Mouse (Mus musculus): ENCODE results near the gene Hba-a2. TPM values are rescaled to one million over a fixed set of nuclear protein-coding genes. Genes with fewer than 3 reads are reported as not detected.

Hba-a2 gene
- total RNA-seq, 4 experiments from 2014 or later: 528 to 1,532 (median 627) TPM

DNA sequence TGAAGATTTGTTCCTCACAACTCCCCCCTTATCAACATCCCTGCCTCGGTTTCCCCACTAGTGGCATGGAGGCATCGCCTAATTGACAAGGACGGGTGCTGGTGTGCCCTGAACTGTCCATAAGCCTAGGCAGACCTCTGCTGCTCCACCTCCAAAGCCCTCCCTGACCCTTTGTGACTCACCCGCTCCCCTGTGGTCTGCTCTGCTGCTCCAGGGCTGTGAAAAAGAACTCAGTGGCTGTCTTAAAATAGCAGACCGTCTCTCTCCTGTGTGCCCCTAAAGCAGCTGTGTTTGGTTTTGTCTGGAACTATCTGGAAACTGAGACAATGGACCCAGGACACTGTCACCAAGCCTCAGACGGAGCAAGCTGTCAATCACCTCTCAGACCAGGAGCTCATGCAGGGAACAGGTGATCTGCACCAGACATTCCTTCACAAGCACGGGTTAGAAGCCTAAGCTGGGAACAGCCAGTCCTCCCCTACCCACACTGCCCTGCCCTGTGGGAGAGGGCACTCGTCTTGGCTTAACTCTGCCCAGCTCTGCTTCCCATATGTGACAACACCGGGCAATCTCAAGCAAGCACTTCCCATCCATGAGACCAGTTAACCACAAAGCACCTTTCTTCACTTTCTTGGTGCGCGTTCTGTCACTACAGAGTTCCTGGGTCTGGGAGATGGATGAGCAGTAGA lies 24.4 kb downstream of the Hba-a2 start:
- no peak for DNase-seq

DNA sequence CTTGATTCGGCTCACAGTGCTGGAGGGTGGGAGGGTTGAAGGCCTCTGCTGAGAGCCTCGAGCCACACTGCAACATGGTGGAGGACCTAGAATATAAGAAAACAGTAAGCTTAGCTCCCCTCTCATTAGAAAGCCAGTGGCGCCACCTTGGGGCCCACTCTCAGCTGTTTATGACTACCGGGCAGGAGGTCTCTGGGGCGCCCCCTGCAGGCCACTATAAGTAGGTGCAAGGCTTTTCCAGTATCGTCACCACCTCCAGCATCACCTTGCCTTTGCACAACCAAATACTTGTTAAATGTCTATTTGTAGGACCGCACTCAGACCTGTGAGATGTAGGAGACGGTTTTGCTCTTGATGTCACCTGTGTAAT lies 24.9 kb downstream of the Hba-a2 start:
- DNase-seq: peak; percentile 42

DNA sequence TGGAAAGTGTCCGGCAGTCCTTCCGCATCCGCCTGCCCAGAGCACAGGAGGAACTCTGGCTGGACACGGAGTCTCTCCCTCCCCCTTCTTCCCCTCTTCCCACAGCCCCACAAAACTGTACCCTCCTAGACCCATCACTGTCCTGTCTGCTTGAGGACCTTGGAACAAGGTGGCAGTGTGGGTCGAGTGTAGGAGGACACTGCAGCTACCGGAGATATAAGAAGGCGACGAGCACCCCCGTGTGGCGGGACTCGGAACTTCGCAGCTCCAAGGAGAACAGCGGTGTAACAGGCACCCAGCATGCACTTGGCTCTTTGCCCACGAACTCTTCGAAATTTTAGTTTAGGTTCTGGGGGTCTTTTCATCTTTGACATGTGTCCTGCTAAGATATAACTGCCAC lies 28.3 kb downstream of the Hba-a2 start:
- DNase-seq: peak; percentile 73

DNA sequence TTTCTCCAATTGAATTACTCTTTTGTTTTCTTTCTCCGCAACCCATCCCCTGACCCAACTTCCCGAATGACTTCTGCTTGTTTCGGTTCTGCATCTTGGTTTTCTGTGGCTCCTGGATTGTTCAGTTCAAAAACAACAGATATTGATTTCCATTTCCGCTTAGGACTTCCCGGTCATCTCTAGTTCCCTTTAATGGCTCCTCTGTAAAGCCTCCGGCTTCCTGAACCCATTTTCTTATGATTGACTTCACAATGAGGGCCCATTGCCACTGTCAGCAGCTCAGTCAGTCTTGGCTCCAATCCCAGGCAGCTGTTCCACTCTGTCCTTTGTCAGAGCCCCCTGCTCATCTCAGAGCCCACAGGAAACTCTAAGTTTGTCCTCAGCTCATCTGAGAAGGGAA lies 34.8 kb downstream of the Hba-a2 start:
- DNase-seq: no peak

DNA sequence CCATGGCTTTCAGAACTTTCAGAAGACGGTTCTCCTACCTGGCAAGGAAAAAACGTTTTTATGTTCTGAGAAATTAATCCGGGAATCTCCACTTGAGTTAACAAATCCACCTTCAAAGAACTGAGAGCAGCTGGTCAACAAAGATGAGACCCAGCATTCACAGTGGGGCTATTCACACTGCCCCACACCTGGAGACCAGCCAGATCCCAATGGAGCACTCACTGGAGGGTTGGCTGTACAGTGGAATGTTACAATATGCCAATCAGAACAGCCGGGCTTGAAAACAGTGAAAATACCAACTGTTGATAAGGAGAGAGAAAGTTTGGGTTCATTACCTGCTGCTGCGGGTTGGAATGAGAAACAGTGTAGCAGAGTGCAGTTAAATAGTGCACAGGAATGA lies 35.6 kb downstream of the Hba-a2 start:
- DNase-seq: no peak

DNA sequence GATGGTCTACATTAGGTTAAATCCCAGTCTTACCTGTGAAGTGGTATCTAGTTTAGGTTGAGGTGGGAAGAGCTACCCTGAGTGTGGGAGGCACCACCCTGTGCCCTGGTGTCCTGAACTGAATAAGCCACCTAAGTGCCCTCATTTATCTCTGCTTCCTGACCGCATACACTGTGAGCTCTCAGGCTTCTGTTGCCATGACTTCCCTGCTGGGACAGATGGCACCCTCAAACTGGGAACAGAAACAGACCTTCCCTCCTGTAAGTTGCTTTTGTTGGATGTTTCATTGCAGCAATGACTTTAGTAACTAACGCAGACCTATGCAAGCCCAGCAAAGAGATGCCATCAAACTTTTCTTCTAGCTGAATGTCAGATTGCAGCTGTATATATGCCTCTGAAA lies 36.9 kb downstream of the Hba-a2 start:
- DNase-seq: no peak

DNA sequence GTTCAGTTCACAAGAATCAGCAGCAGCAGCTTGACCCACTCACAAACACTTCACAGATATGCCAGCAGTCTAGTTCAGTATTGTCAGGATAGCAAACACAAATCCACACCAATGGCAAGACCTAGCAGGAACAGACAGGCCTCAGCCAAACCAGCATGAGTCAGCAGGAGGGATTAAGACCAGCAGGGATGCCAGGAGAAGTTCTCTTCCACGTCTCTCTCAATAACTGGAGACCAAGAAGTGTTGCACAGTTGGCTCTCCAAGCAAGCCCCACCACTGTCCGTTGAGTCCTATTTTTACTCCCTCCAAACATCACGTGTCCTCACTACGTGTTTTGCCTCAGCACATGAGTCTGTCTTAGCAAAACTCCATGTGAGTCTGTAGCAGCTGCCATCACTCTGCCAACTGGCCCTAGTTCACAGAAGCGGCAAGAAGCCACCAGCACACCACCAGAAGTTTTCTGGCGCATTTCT lies 40.2 kb downstream of the Hba-a2 start:
- DNase-seq: no peak

DNA sequence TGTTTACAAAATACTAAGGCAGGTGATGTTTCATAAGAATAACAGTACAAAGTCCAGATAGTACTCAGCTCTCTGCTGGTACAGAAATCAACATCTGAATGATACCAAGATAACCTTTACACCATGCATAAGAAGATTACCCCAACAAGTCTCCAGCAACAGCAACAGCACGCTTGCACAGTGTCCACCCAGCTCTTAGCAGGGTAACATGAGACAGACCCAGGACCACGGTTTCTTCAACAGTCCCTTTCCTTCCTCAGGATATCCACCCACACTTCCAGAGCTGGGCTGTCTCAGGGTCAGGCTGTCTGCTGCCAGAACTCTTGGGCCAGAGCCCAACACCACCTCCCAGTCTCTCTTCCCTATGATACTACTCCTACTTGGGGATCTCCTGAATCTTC lies 42.8 kb downstream of the Hba-a2 start:
- DNase-seq: no peak

DNA sequence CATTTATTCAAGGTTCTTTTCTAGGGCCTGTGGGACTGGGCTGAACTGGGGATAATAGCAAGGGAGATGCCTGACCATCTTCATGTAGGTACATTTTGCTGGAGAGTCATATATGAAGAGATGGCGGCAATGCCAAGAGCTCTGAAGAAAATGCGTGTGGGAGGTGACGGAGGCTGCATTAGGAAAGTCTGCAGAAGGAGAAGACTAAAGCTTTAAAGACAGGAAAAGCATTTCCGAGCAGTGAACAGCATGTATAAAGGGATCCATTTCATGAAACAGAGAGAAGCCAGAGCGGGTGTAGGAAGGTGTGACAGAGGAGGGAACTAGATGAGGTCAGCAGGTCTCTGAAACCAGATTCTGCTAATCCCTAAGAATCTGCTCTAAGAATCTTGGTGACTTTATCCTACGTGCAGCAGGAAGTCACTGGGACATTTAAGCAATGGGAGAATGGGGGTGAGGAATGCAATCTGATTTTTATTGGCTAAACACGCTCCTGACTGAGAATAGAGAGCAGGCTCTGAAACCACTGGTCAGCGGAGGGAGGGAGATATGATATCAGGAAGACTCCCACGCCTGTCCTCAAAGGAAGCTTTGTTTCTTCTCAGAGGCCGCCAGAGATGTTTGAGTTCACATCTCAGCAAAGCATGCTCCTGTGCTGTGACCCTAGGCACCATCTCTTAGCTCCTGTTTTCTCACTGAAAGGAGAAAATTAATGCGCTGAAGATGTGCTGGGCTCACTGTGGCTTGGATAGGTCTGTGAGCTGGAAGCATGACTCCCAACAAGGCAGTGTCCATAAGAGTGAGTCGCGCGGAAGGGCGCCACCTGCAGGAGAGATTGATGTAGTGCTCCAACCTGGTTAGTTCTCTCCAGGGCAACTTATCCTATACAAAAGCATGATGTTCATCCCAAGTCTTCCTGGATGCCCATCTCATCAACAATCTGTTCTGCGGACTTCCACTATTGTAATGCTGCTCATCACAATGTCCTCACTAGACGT lies 44.5 kb downstream of the Hba-a2 start:
- DNase-seq: no peak

DNA sequence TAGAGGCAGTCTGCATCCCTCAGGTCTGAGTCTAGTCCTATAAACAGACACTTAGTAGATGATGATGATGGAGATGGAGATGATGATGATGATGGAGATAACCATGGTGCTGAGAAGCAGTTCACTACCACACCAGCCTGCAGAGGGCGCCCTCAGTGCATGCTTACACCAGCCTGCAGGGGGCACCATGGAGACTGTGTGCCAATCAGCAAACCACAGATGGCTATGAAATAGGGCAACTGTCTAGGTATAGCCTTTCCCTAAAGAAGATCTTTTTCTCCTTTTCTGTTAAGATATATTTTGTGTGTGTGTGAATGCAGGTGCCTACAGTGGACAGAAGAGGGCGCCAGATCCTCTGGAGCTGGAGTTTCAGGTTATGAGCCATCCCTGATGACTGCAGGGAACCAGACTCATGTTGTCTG lies 46.5 kb downstream of the Hba-a2 start:
- no peak for DNase-seq

DNA sequence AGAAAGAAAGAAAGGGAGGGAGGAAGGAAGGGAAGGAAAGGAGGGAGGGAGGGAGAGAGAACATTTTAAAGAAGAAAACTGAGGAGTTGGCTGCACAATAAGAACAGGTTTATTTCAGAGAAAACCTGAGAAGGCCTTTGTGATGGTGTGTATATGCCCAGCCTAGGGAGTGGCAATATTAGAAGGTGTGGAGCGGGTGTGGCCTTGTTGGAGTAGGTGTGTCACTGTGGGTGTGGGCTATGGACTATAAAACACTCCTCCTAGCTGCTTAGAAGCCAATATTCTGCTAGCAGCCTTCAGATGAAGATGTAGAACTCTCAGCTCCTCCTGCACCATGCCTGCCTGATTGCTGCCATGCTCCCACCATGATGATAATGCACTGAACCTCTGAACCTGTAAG lies 47.1 kb downstream of the Hba-a2 start:
- no peak for DNase-seq

DNA sequence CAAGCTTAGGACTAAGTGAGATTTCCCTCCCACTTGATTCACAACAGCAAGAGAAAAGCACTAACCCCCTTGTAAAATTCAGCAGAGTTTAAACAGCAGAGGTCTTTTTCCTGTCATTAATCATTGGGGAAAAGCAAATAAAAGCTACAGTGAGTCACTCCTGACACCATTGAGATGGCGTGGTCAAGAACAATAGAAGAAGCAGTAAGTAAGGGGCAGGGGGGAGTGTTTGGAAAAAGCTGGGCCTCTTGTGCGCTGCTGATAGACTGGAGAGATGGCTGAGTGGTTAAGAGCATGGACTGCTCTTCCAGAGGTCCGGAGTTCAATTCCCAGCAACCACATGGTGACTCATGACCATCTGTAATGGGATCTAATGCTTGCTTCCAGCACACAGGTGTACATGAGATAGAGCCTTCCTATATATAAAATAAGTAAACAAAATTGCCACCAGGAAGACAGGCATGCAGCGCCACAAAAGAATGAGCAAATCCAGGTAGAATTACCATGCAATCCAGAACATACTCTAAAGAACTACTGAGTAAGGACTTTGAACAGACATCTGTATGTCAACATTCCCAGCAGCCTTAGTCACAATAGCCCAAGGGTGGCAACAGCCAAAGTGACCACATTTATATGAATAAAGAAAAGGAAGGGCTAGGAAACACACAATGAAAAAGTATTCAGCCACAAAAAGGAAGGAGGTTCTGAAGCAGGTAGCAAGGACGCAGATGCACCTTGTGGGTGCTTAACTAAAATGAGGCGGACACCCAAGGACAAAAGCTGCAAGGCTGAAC lies 49.4 kb downstream of the Hba-a2 start:
- DNase-seq: no peak

Other genes starting within 250 kb of the Hba-a2 start
- under 1 TPM in 3 of 4 experiments, not detected in 1; 0.42 to 0.71 (median 0.62) TPM for gene Il9r, start 96.2 kb upstream of the Hba-a2 start, total RNA-seq (2022)
- gene Snrnp25, start 91.1 kb upstream of the Hba-a2 start, total RNA-seq (2022): 10 to 100 TPM; 12.7 to 21.5 (median 18.0) TPM
- gene Rhbdf1, start 74.2 kb upstream of the Hba-a2 start, total RNA-seq (2022): 10 to 100 TPM; 24.5 to 40.0 (median 33.1) TPM
- gene Mpg, start 70.0 kb upstream of the Hba-a2 start, total RNA-seq (2022): 10 to 100 TPM; 18.2 to 41.0 (median 33.3) TPM
- gene Nprl3, start 28.8 kb upstream of the Hba-a2 start, total RNA-seq (2022): 100 to 1,000 TPM in 2 of 4 experiments, 10 to 100 TPM in 2; 72.8 to 122 (median 105) TPM
- gene Hba-x, start 20.1 kb upstream of the Hba-a2 start, total RNA-seq (2022): not detected
- gene Hba-a1, start 13.0 kb upstream of the Hba-a2 start, total RNA-seq (2022): 1,000 to 10,000 TPM in 1 of 4 experiments, 100 to 1,000 TPM in 3; 803 to 2,295 (median 899) TPM
- not detected for gene Hbq1b, start 9.5 kb upstream of the Hba-a2 start, total RNA-seq (2022)
- under 1 TPM in 1 of 4 experiments, not detected in 3; 0.54 TPM for gene Hbq1a, start 3.6 kb downstream of the Hba-a2 start, total RNA-seq (2022)
- 10 to 100 TPM in 2 of 4 experiments, 1 to 10 TPM in 2; 5.6 to 10.8 (median 8.8) TPM for gene Sh3pxd2b, start 51.3 kb downstream of the Hba-a2 start, total RNA-seq (2022)
- gene Ubtd2, start 158.9 kb downstream of the Hba-a2 start, total RNA-seq (2022): 10 to 100 TPM; 11.5 to 15.9 (median 13.7) TPM
- gene Efcab9, start 235.6 kb downstream of the Hba-a2 start, total RNA-seq (2022): 1 to 10 TPM; 1.3 to 2.4 (median 1.6) TPM
- gene Stk10, start 236.8 kb downstream of the Hba-a2 start, total RNA-seq (2022): 10 to 100 TPM in 2 of 4 experiments, 1 to 10 TPM in 2; 9.5 to 23.3 (median 14.9) TPM

Data from adrenal gland, adult 8-10 months (tissue).